Mouse (Mus musculus) large intestine, adult 2 months (tissue): ENCODE data around the gene Rgs10. TPM values are rescaled to one million over a fixed set of nuclear protein-coding genes. Genes with fewer than 3 reads are reported as not detected.

Experiments
- DNase-seq: peaks from one replicate; pipeline ENCODE4 v3.0.0-alpha.2; 2012; ENCODE audit warnings: low read depth, low spot score
- WGBS: fragments of 180-500 bp; shearing (Covaris S2); methylation state at CpG from one replicate; pipeline ENCODE4 v1.1.7; 2018; 5-methylcytosine and 5-hydroxymethylcytosine counted together
- polyA plus RNA-seq: library from polyadenylated mRNA; depleted of rRNA; stranded (reverse); fragments of >200 nt; gene quantifications from 2 replicates; pipeline ENCODE4 v1.2.3, GENCODE M21; 2012; rRNA removed

Rgs10 gene
- polyA plus RNA-seq: 12.9 and 15.6 TPM in 2 replicates

GRCm38 (mm10) chr7:128417930-128418779, at the start of gene Rgs10:
Gene Rgs10 (minus strand): TSS chr7:128418758.
- under 1% methylated on average over 94 of the region's 102 CpGs for WGBS
- DNase-seq: no peak

GRCm38 (mm10) chr7:128462406-128462805, 43.8 kb upstream of the Rgs10 start:
- WGBS: 73% methylated on average over 5 of the region's 5 CpGs
- no peak for DNase-seq

- WGBS: under 1% methylated on average over 69 of the region's 69 CpGs
- peak; percentile 90 for DNase-seq
Measured at GRCm38 (mm10) chr7:128461285-128462215, 43.0 kb upstream of the Rgs10 start, which contains the start of gene Tial1. Gene Tial1 (minus strand): TSS chr7:128461717.

GRCm38 (mm10) chr7:128460865-128461228, 42.3 kb upstream of the Rgs10 start:
- peak; percentile 7 for DNase-seq
- under 1% methylated on average over 22 of the region's 23 CpGs for WGBS

- under 1% methylated on average over 36 of the region's 36 CpGs for WGBS
- DNase-seq: peak; percentile 19
Measured at GRCm38 (mm10) chr7:128460131-128460864, 41.7 kb upstream of the Rgs10 start.

GRCm38 (mm10) chr7:128459791-128460130, 41.2 kb upstream of the Rgs10 start:
- peak; percentile 25 for DNase-seq
- 10% methylated on average over 4 of the region's 4 CpGs for WGBS

- DNase-seq: no peak
Measured at GRCm38 (mm10) chr7:128458011-128458410, 39.5 kb upstream of the Rgs10 start.

- WGBS: 91% methylated on average over 1 of the region's 1 CpGs
- DNase-seq: no peak
Measured at GRCm38 (mm10) chr7:128452731-128453130, 34.2 kb upstream of the Rgs10 start.

GRCm38 (mm10) chr7:128440584-128440983, 22.0 kb upstream of the Rgs10 start:
- DNase-seq: no peak
- 86% methylated on average over 2 of the region's 2 CpGs for WGBS

- WGBS: 79% methylated on average over 6 of the region's 6 CpGs
- no peak for DNase-seq
Measured at GRCm38 (mm10) chr7:128439251-128439650, 20.7 kb upstream of the Rgs10 start.

GRCm38 (mm10) chr7:128438131-128438530, 19.6 kb upstream of the Rgs10 start:
- DNase-seq: no peak

GRCm38 (mm10) chr7:128433213-128433612, 14.7 kb upstream of the Rgs10 start:
- 38% methylated on average over 1 of the region's 1 CpGs for WGBS
- DNase-seq: no peak

GRCm38 (mm10) chr7:128432574-128432973, 14.0 kb upstream of the Rgs10 start:
- DNase-seq: no peak
- WGBS: 68% methylated on average over 10 of the region's 10 CpGs

GRCm38 (mm10) chr7:128422491-128422890, 3.9 kb upstream of the Rgs10 start:
- 49% methylated on average over 3 of the region's 3 CpGs for WGBS
- no peak for DNase-seq

- DNase-seq: no peak
- 65% methylated on average over 7 of the region's 7 CpGs for WGBS
Measured at GRCm38 (mm10) chr7:128421701-128422100, 3.1 kb upstream of the Rgs10 start.

- WGBS: 29% methylated on average over 9 of the region's 9 CpGs
- no peak for DNase-seq
Measured at GRCm38 (mm10) chr7:128419690-128420089, 1.1 kb upstream of the Rgs10 start.

- 3% methylated on average over 32 of the region's 32 CpGs for WGBS
- DNase-seq: no peak
Measured at GRCm38 (mm10) chr7:128417226-128417929, 1.2 kb downstream of the Rgs10 start.

GRCm38 (mm10) chr7:128416664-128417063, 1.9 kb downstream of the Rgs10 start:
- no peak for DNase-seq
- 56% methylated on average over 6 of the region's 6 CpGs for WGBS

- WGBS: 46% methylated on average over 8 of the region's 8 CpGs
- DNase-seq: no peak
Measured at GRCm38 (mm10) chr7:128414433-128414832, 4.1 kb downstream of the Rgs10 start.
